Mouse (Mus musculus) cerebellum, adult 11-12 months (tissue): Measurements from ENCODE around the gene Parn.
"Not testable (repeated sequence)": the region's sequence is repeated elsewhere in the genome, so short reads cannot be mapped to it uniquely, and the experiment has no call there.

Experiments
- DNase-seq: peaks from one replicate; pipeline ENCODE4 v3.0.0; 2022

Parn gene

DNA sequence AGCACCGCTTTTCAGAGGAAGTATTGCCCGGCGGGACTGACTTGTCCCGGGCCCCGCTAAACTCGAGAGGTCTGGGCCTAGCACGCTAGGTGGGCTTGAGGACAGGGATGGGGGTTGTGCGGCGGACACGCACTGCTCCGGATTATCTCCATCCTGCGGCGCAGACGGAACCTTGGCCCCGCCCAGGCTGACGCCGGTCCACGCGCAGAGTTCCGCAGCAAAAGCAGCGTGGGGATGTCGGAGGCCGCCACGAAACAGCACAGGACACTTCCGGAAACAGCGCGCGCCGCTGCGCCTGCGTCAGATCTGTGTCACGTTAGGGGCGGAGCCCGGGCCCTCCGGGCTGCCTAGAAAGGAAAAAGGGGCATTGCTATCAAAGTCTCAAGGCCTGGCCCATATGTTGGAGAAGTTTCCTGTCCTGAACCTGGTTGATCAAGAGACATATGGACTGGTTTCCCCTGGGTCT, at the start of gene Parn:
Gene Parn, minus strand, starts transcription at position 293 of the 466 bp plus-strand sequence.
- DNase-seq, result peak; percentile 94

- DNase-seq, result no peak
Observed at GRCm38 (mm10) chr16:13716821-13717553, 49.0 kb upstream of the Parn start.

DNA sequence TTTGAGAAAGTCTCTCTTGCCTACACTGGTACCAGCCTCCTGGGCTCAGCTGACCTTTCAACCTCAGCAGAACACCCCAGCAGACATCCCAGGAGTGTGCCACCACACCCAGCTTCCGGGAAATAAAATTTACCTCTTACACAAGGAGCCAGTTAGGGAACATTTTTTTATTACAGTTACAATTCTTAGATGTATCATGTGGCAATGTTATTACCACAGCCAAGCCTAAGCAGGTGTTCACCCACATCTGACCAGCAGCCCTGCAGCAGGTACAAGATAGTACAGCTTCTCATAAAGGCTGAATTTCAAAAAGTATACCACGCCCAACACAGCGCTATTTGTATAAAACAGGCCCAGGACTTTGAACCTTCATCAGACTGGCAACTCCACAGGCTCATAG, 46.9 kb upstream of the Parn start:
- no peak for DNase-seq

DNA sequence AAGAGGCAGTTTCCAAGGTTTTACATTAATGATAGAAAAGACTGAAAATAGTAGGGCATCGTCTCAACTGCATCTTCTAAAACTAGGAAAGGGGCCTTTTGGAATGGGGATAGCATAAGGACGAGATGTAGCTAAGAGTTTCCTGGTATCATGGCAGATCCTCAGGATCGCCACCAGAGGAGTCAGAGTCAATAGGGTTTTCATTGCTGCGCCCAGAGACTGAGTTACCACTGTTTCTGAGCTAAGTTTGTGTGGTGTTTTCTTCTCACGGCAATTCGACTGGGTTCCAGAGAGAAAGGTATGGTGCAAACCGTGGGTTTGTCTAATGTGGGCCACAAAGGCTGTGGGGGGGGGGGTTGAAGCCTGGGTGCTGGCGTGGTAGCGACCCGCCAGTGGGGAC, 36.7 kb upstream of the Parn start:
- no peak for DNase-seq

GRCm38 (mm10) chr16:13702184-13702583, 34.2 kb upstream of the Parn start:
- peak; percentile 6 for DNase-seq

DNA sequence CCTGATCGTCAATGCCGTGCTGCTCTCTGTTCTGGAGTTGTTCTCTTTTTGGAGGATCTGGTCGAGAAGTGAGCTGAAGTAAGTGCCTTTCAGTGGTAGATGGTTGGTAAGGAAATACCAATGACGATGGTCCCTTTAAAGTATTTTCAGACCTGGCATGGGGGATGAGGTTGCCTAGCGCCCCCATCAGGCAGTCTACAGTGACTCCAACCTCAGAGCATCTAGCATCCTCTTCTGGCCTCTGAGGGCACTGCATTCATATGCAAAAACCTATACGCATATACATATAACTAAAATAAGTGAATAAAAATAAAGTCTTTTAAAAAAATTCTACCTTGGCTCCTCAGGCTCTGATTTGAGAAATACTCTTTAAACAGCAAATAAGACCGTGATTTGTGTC, 31.0 kb upstream of the Parn start:
- no peak for DNase-seq

DNA sequence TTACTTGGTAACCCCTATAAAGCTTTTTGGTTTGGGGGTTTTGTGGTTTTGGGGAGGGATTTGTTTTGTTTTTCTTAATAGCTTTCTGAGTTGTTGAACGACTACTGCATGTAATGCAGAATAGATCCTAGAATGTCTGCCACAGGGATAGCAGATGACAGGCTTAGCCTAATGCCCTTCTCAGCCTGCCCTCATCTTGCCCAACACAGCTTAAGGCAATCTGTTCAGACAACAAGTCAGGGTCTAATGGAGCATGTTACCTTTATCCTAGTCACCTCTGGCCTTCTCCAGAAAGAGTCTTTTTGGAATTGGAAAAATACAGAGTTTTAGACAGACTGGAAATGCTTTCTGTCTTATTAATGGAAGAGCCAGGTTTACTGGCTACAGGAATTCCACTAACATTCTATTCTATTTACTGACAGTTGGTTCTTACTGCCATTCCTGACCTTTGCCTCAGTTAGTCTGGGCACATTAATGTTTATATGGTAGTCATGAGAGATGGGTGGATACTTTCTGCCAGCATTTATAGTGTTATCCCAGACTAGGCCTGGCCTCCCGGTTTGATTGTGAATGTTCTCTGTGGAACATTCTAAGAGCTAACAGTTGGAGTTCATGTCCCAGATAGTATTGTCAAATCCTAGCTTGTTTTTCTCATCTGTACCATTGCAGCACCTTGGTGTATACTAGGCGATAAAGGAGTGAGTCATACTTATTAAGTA, 10.8 kb upstream of the Parn start:
- no peak for DNase-seq

- no peak for DNase-seq
Observed at GRCm38 (mm10) chr16:13674511-13674910, 6.5 kb upstream of the Parn start.

- DNase-seq, result no peak
Observed at GRCm38 (mm10) chr16:13673114-13673513, 5.1 kb upstream of the Parn start.

- DNase-seq, result peak; percentile 59
Observed at GRCm38 (mm10) chr16:13672386-13672898, 4.5 kb upstream of the Parn start.

- peak; percentile 94 for DNase-seq
Observed at GRCm38 (mm10) chr16:13671685-13672385, 3.9 kb upstream of the Parn start, which contains the start of the genes Bfar and 3110001I22Rik. Bfar (plus strand) TSS chr16:13671858. 3110001I22Rik (plus strand) TSS chr16:13671929.

- not testable (repeated sequence) for DNase-seq
Observed at GRCm38 (mm10) chr16:13670896-13671295, 2.9 kb upstream of the Parn start.

GRCm38 (mm10) chr16:13669282-13669681, 1.3 kb upstream of the Parn start:
- DNase-seq, result no peak

DNA sequence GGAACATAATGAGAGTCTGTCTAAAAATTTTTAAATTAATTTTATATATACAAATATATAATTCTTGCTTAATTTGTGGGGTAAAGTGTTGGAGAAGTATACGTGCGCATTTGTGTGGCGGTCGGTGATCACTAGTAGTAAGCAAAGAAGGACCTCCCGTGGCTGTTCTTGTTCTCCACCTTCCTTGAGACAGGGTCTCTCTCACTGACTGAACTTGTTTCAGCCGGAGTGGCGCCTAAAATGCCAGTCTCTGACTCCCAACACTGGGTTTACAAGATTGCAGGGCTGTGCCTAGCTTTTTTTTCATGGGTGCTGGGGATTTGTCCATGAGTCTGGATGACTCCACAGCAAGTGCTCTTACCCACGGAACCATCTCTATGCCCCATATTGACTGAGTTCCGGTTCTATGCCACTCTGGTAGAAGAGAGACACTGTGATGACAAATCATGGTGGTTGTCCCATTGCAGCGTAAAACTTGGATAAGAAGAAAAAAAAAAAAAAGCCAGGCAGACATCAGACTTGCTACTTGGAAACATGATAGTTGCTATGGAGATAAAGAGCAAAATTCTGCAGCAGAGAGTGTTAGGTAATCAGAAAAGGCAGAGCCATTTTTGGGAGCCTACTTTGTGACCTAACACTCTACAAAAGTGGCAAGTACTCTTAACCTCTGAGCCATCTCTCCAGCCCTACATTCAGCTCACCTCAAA, 585 bp upstream of the Parn start:
- DNase-seq, result peak; percentile 45

GRCm38 (mm10) chr16:13660736-13661135, 7.2 kb downstream of the Parn start:
- no peak for DNase-seq

GRCm38 (mm10) chr16:13658886-13659285, 9.1 kb downstream of the Parn start:
- DNase-seq, result no peak

- no peak for DNase-seq
Observed at GRCm38 (mm10) chr16:13645930-13646329, 22.0 kb downstream of the Parn start.

GRCm38 (mm10) chr16:13644474-13644873, 23.5 kb downstream of the Parn start:
- no peak for DNase-seq

GRCm38 (mm10) chr16:13640064-13640463, 27.9 kb downstream of the Parn start:
- no peak for DNase-seq

DNA sequence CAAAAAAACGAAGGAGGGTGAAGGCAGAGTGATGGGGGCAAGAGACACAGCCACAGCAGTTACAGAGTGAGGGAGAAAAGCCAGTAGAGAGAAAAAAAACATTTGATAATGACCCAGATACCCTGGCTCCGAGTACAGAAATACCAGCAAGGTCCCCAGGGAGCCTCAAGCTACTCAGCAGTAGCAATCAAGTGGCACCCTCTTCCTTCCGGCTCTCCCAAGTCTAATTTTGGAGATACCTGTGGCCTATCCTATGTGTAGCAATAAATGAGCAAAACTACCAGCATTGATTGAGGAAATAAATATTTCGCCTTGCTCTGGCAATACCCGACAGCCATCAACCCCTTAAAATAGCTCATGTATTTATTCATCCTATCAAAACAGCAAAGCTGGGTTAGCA, 28.5 kb downstream of the Parn start:
- DNase-seq, result no peak

- DNase-seq, result not testable (repeated sequence)
Observed at GRCm38 (mm10) chr16:13638198-13638597, 29.8 kb downstream of the Parn start.

- no peak for DNase-seq
Observed at GRCm38 (mm10) chr16:13628345-13628744, 39.6 kb downstream of the Parn start.
